Mouse (Mus musculus) testis, adult 2 months (tissue): Measurements from ENCODE around the gene Nipal4. TPM values are rescaled to one million over a fixed set of nuclear protein-coding genes. Genes with fewer than 3 reads are reported as not detected.

Source experiments
- H3K27ac ChIP-seq: fragments of 200-500 bp; 2 replicates; pipeline ENCODE4 v1.5.1; 2012; ENCODE audit warnings: low read depth, low read length; ENCODE audit not compliant: control insufficient read depth, insufficient read depth
- H3K27me3 ChIP-seq: fragments of 200-500 bp; 2 replicates; pipeline ENCODE4 v1.6.1; 2012; ENCODE audit warnings: mild to moderate bottlenecking, low read length, moderate library complexity; ENCODE audit not compliant: control insufficient read depth, insufficient read depth
- H3K36me3 ChIP-seq: fragments of 200-500 bp; 2 replicates; pipeline ENCODE4 v1.6.1; 2012; ENCODE audit warnings: mild to moderate bottlenecking, low read length; ENCODE audit not compliant: control insufficient read depth, insufficient read depth
- H3K4me1 ChIP-seq: fragments of 200-500 bp; 2 replicates; pipeline ENCODE4 v1.6.1; 2012; ENCODE audit warnings: low read length; ENCODE audit not compliant: control insufficient read depth, insufficient read depth
- H3K4me3 ChIP-seq: fragments of 200-500 bp; 2 replicates; pipeline ENCODE4 v1.5.1; 2012; ENCODE audit warnings: low read depth, mild to moderate bottlenecking, low read length, moderate library complexity, mixed read lengths; ENCODE audit not compliant: control insufficient read depth
- CTCF ChIP-seq: fragments of 200-500 bp; IDR thresholded peaks from 2 replicates; pipeline ENCODE4 v1.5.1; 2012; ENCODE audit warnings: low read depth, mild to moderate bottlenecking, inconsistent platforms, low read length, moderate library complexity; ENCODE audit not compliant: control insufficient read depth, insufficient read depth, insufficient replicate concordance
- POLR2A ChIP-seq: fragments of 200-500 bp; IDR thresholded peaks from 2 replicates; pipeline ENCODE4 v1.6.1; 2012; ENCODE audit warnings: low read depth, mild to moderate bottlenecking, inconsistent platforms, low read length, moderate library complexity; ENCODE audit not compliant: control insufficient read depth
- polyA plus RNA-seq: library from polyadenylated mRNA; depleted of rRNA; stranded (reverse); fragments of >200 nt; gene quantifications from 2 replicates; pipeline ENCODE4 v1.2.3, GENCODE M21; 2012

Gene Nipal4
- polyA plus RNA-seq, 1 experiment, result 0.07 TPM

DNA sequence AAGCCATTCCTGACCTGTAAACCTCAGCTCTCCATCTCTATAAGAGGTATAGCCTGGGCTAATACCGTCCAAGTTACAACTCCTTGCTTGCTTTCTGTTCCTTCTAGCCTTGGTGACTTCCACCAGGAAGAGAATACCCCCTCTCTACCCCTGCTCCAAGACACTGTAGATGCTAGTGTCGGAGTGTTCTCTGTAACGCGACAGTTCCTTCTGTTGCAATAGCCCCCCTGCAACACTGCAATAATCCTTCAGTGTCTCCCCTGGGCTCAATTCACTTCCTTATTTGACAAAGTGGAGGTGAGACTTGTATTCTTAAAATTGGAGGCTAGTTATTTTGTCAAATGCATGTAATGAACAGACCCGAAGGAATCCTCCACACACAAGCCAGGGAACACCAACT lies 19.7 kb downstream of the Nipal4 start:
- TF ChIP-seq POLR2A, result no peak
- TF ChIP-seq CTCF, result no peak

DNA sequence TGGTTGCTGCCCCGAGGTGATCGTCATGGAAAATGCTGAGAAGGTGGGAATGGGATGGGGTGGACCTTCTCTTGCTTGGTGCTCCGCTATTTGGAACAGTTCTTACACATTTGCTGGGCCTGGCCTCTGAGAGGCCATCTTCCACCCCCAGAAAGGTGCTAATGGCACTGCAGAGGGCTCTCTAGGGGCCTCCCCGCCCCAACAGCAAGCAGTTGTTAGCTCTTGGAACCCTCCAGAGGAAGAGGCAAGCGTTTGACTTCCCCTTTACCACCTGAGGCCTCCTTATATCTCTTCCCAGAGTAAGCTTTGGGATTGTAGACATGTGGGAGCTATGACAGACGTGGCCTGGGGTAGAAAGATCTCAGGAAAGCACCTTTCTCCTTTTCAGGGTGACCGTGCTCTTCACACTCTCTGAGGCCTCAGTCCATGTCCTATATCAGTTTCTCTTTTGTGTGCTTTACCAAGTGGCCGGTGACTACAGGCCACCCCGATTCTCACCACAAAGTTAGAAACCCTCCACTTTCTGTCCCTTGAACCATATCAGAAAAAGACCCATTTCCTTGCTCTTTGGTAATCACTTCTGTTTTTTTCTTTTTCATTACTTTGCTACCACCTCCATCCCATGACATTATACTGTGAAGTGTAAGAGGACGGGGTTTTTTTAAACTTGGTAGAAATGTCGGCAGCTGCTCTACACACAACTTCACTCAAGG lies 21.0 kb downstream of the Nipal4 start:
- TF ChIP-seq POLR2A (no peak), CTCF (no peak)
- H3K4me1 ChIP-seq, result no peaks in the 10 kb centered on the region
- H3K27ac ChIP-seq, result no peak overlapping the region
- no peaks in the 10 kb centered on the region for H3K27me3 ChIP-seq
- H3K4me3 ChIP-seq, result no peak overlapping the region
- H3K36me3 ChIP-seq, result no peaks in the 10 kb centered on the region

More for the DNA sequence above, 19.7 kb downstream of the Nipal4 start:
- H3K4me3 ChIP-seq, result no peak overlapping the region
- no peaks in the 10 kb centered on the region for H3K36me3 ChIP-seq
- H3K27me3 ChIP-seq, result no peaks in the 10 kb centered on the region
- no peaks in the 10 kb centered on the region for H3K4me1 ChIP-seq
- H3K27ac ChIP-seq, result no peak overlapping the region

DNA sequence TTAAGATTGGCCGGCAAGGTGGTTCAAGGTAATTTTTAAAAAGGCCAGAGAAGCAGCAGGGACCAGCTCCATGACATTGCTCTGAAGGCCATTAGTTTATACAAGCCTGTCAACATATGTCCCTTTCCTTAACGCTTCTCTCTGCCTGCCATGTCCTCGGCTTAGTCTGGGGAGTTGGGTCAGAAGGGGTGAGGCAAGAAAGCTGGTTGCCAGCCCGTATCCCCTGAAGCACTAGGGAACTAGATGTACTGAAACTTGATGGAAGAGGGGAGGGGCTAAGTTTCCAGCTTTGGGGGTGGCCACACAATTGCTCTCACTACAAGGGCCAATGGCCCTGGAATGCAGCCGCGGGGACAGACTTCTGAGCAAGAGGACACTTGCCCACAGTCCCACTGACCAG lies 23.0 kb downstream of the Nipal4 start:
- no peaks in the 10 kb centered on the region for H3K4me1 ChIP-seq
- H3K27ac ChIP-seq, result no peak overlapping the region
- no peaks in the 10 kb centered on the region for H3K27me3 ChIP-seq
- no peak overlapping the region for H3K4me3 ChIP-seq
- TF ChIP-seq POLR2A (no peak), CTCF (no peak)
- no peaks in the 10 kb centered on the region for H3K36me3 ChIP-seq

DNA sequence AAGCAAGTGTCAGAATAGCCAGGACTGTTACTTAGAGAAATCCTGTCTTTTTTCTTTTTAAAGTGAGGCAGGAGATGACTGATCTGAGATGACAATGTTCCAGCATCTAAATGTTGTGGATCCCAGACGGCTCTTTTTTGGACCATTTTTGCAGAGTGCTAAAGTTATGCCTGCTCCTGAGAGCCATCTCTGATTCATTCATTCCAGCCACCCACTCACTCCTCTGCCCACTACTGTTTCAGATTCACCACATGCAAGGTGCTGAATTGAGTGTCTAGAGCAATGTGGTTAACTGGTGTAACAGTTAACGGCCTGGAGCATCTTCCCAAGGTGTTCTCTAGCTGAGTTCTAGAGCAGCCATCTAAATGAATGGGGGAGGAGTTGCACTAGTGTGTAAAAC lies 31.4 kb downstream of the Nipal4 start:
- no peak overlapping the region for H3K27ac ChIP-seq
- no peak for TF ChIP-seq POLR2A
- no peak for TF ChIP-seq CTCF
- H3K4me3 ChIP-seq, result no peak overlapping the region
- no peaks in the 10 kb centered on the region for H3K36me3 ChIP-seq
- H3K27me3 ChIP-seq, result no peaks in the 10 kb centered on the region
- H3K4me1 ChIP-seq, result no peaks in the 10 kb centered on the region

- no peak for TF ChIP-seq POLR2A
- TF ChIP-seq CTCF, result no peak
- Histone ChIP-seq H3K36me3 (no peaks in the 10 kb centered on the region), H3K27ac (no peak overlapping the region), H3K4me3 (no peak overlapping the region), H3K4me1 (no peaks in the 10 kb centered on the region), H3K27me3 (no peaks in the 10 kb centered on the region)
Measured at GRCm38 (mm10) chr11:46131022-46131986, 35.0 kb downstream of the Nipal4 start.

- Histone ChIP-seq H3K36me3 (no peaks in the 10 kb centered on the region), H3K4me3 (no peak overlapping the region), H3K27ac (no peak overlapping the region), H3K27me3 (no peaks in the 10 kb centered on the region), H3K4me1 (no peaks in the 10 kb centered on the region)
- TF ChIP-seq POLR2A (no peak), CTCF (peak; percentile 59; the same call in 1 of the 2 replicates)
Measured at GRCm38 (mm10) chr11:46128548-46128945, 37.8 kb downstream of the Nipal4 start.
